Mouse (Mus musculus) thymus, adult 2 months (tissue): ENCODE data around the gene 1110008L16Rik.

Experiments
- CTCF ChIP-seq: fragments of 200-500 bp; IDR thresholded peaks from 2 replicates; pipeline ENCODE4 v1.5.1; 2012; ENCODE audit warnings: mild to moderate bottlenecking, control low read depth, low read length, moderate library complexity, borderline replicate concordance; ENCODE audit not compliant: control insufficient read depth, poor library complexity, insufficient read depth; ENCODE audit errors: extremely low read depth
- POLR2A ChIP-seq: fragments of 200-500 bp; IDR thresholded peaks from 2 replicates; pipeline ENCODE4 v1.6.1; 2012; ENCODE audit warnings: mild to moderate bottlenecking, low read length, control low read depth, moderate library complexity; ENCODE audit not compliant: control insufficient read depth, poor library complexity, insufficient read depth; ENCODE audit errors: extremely low read depth

DNA sequence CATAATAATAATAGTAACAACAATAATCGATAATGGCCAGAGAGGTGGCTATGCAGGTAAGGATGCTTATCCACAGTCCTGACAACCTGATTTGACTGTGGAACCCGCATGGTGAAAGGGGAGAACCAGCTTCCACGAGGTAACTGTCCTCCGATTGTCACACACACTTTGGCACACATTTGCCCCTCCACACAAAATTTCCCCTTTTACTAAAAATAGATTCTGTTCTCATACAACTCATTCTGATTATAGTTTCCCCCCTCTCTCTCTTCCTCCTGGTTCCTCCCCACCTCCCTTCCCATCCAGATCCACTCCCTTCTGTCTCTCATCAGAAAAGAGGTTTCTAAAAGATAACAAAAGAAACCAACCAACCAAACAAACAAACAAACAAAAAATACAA, 130.6 kb downstream of the 1110008L16Rik start:
- TF ChIP-seq CTCF (no peak), POLR2A (no peak)
